Mouse (Mus musculus) midbrain, postnatal 0 days (tissue): ENCODE results near the gene Rps27l. TPM values are rescaled to one million over a fixed set of nuclear protein-coding genes. Genes with fewer than 3 reads are reported as not detected.

Source experiments
- ATAC-seq: fragments of 200-750 bp; cut with Nextera tagmentation; 2 replicates; pipeline ENCODE4 v1.8.0; 2017; ENCODE audit warnings: moderate number of reproducible peaks, mild to moderate bottlenecking, moderate TSS enrichment, moderate library complexity; ENCODE audit not compliant: low FRiP score
- DNase-seq: peaks from one replicate; pipeline ENCODE4 v3.0.0-alpha.2; 2015; ENCODE audit warnings: low spot score
- H3K27ac ChIP-seq: fragments of 300-500 bp; sonication (generic); 2 replicates; pipeline ENCODE4 v1.5.1; 2014; ENCODE audit warnings: low read depth, mild to moderate bottlenecking, low read length, mixed read lengths
- H3K27me3 ChIP-seq: fragments of 300-500 bp; sonication (generic); 2 replicates; pipeline ENCODE4 v1.6.1; 2014; ENCODE audit warnings: low read length, control low read depth, mixed read lengths; ENCODE audit not compliant: insufficient read depth
- H3K36me3 ChIP-seq: fragments of 300-500 bp; sonication (generic); 2 replicates; pipeline ENCODE4 v1.6.1; 2014; ENCODE audit warnings: low read length, control low read depth, mixed read lengths; ENCODE audit not compliant: insufficient read depth
- H3K4me1 ChIP-seq: fragments of 300-500 bp; sonication (generic); 2 replicates; pipeline ENCODE4 v1.6.1; 2014; ENCODE audit warnings: mild to moderate bottlenecking, control low read depth, antibody characterized with exemption, low read length, mixed read lengths; ENCODE audit not compliant: insufficient read depth
- H3K4me2 ChIP-seq: fragments of 300-500 bp; sonication (generic); 2 replicates; pipeline ENCODE4 v1.6.1; 2014; ENCODE audit warnings: low read depth, mild to moderate bottlenecking, low read length, mixed read lengths; ENCODE audit not compliant: poor library complexity, severe bottlenecking
- H3K4me3 ChIP-seq: fragments of 300-500 bp; sonication (generic); 2 replicates; pipeline ENCODE4 v1.5.1; 2014; ENCODE audit warnings: low read depth, mild to moderate bottlenecking, low read length, moderate library complexity
- H3K9ac ChIP-seq: fragments of 300-500 bp; sonication (generic); replicated peaks from 2 replicates; pipeline ENCODE4 v1.6.1; 2014; ENCODE audit warnings: mild to moderate bottlenecking, low read length, moderate library complexity, mixed read lengths; ENCODE audit not compliant: poor library complexity, severe bottlenecking
- H3K9me3 ChIP-seq: fragments of 300-500 bp; sonication (generic); 2 replicates; pipeline ENCODE4 v1.6.1; 2016; ENCODE audit warnings: low read length, control low read depth
- CTCF ChIP-seq: IDR thresholded peaks from 2 replicates; pipeline ENCODE4 v1.5.1; 2016; ENCODE audit warnings: antibody characterized with exemption, mild to moderate bottlenecking
- WGBS: fragments of 180-500 bp; shearing (Covaris S2); extraction: QIAGEN DNeasy Blood & Tissue Kit; methylation state at CpG from one replicate; pipeline ENCODE4 v1.1.7; 2014; 5-methylcytosine and 5-hydroxymethylcytosine counted together
- polyA plus RNA-seq: library from polyadenylated mRNA; unstranded; fragments of >200 nt; fragmentation: Nextera tagmentation; extraction: Ambion mirVana; gene quantifications from 2 replicates; pipeline ENCODE4 v1.2.1, GENCODE M21; 2015
- total RNA-seq: library from RNA; depleted of rRNA; stranded (reverse); fragments of >200 nt; gene quantifications from 2 replicates; pipeline ENCODE4 v1.2.3, GENCODE M21; 2014

The Rps27l gene
- total and polyA plus RNA-seq, 2 experiments from 2014 or later: 51.7 to 168 TPM

- H3K27me3 ChIP-seq: no peaks in the 10 kb centered on the region
- no peaks in the 10 kb centered on the region for H3K9me3 ChIP-seq
- no peak overlapping the region for H3K4me2 ChIP-seq
- no peak for TF ChIP-seq CTCF
- H3K4me3 ChIP-seq: no peak overlapping the region
- ATAC-seq (no peak), DNase-seq (no peak)
- no peak overlapping the region for H3K9ac ChIP-seq
- H3K36me3 ChIP-seq: peaks cover 21% of the 10 kb centered on the region
- H3K4me1 ChIP-seq: no peaks in the 10 kb centered on the region
- H3K27ac ChIP-seq: no peak overlapping the region
- WGBS: 94% methylated on average over 8 of the region's 8 CpGs
Observed at GRCm38 (mm10) chr9:66967492-66967891, 21.6 kb downstream of the Rps27l start.

GRCm38 (mm10) chr9:66971116-66971515 lies 25.2 kb downstream of the Rps27l start:
- Histone ChIP-seq H3K4me3 (no peak overlapping the region), H3K4me1 (no peaks in the 10 kb centered on the region), H3K4me2 (no peak overlapping the region), H3K9ac (no peak overlapping the region), H3K36me3 (peaks cover 18% of the 10 kb centered on the region), H3K27ac (no peak overlapping the region), H3K9me3 (no peaks in the 10 kb centered on the region), H3K27me3 (no peaks in the 10 kb centered on the region)
- 88% methylated on average over 8 of the region's 8 CpGs for WGBS
- no peak for TF ChIP-seq CTCF
- no peak for DNase-seq
- ATAC-seq: no peak

GRCm38 (mm10) chr9:66974721-66975225 lies 28.9 kb downstream of the Rps27l start:
- DNase-seq: peak; percentile 74
- H3K9me3 ChIP-seq: no peaks in the 10 kb centered on the region

GRCm38 (mm10) chr9:66975239-66975645 lies 29.4 kb downstream of the Rps27l start, which contains the start of gene Lactb:
Lactb (minus strand) TSS chr9:66975484.
- ATAC-seq: peak; percentile 97
- peak within 1 kb of the TSS; percentile 57 for H3K4me2 ChIP-seq
- peak within 1 kb of the TSS; percentile 92 for H3K4me3 ChIP-seq
- peak; percentile 95 for DNase-seq
- no peaks in the 10 kb centered on the region for H3K27me3 ChIP-seq
- peak within 1 kb of the TSS; percentile 91 for H3K9ac ChIP-seq
- TF ChIP-seq CTCF: no peak
- H3K36me3 ChIP-seq: peaks cover 6% of the 10 kb centered on the region
- no peaks in the 10 kb centered on the region for H3K4me1 ChIP-seq
- WGBS: under 1% methylated on average over 28 of the region's 32 CpGs
- peak within 1 kb of the TSS; percentile 96 for H3K27ac ChIP-seq
- no peaks in the 10 kb centered on the region for H3K9me3 ChIP-seq

More at GRCm38 (mm10) chr9:66974721-66975225, 28.9 kb downstream of the Rps27l start:
- WGBS: under 1% methylated on average over 40 of the region's 41 CpGs
- ATAC-seq: peak; percentile 83
- Histone ChIP-seq H3K27me3 (no peaks in the 10 kb centered on the region), H3K9ac (peak overlapping the region; percentile 91), H3K4me1 (no peaks in the 10 kb centered on the region), H3K4me2 (peak overlapping the region; percentile 57), H3K27ac (peak overlapping the region; percentile 96), H3K4me3 (peak overlapping the region; percentile 92), H3K36me3 (peaks cover 11% of the 10 kb centered on the region)
- TF ChIP-seq CTCF: peak; percentile 42

- Histone ChIP-seq H3K36me3 (no peaks in the 10 kb centered on the region), H3K4me2 (no peak overlapping the region), H3K27me3 (no peaks in the 10 kb centered on the region), H3K9me3 (no peaks in the 10 kb centered on the region), H3K9ac (no peak overlapping the region), H3K27ac (no peak overlapping the region), H3K4me1 (no peaks in the 10 kb centered on the region), H3K4me3 (no peak overlapping the region)
- DNase-seq (no peak), ATAC-seq (no peak)
- TF ChIP-seq CTCF: no peak
- 81% methylated on average over 5 of the region's 5 CpGs for WGBS
Observed at GRCm38 (mm10) chr9:66977121-66977520, 31.2 kb downstream of the Rps27l start.

- Histone ChIP-seq H3K4me2 (no peak overlapping the region), H3K9me3 (no peaks in the 10 kb centered on the region), H3K36me3 (no peaks in the 10 kb centered on the region), H3K4me3 (no peak overlapping the region), H3K9ac (no peak overlapping the region), H3K27me3 (no peaks in the 10 kb centered on the region), H3K4me1 (no peaks in the 10 kb centered on the region), H3K27ac (no peak overlapping the region)
- ATAC-seq: no peak
- 86% methylated on average over 1 of the region's 1 CpGs for WGBS
- DNase-seq: no peak
- TF ChIP-seq CTCF: no peak
Observed at GRCm38 (mm10) chr9:66977982-66978381, 32.1 kb downstream of the Rps27l start.
